Mouse (Mus musculus): ENCODE data around the gene Snrpb2. TPM values are rescaled to one million over a fixed set of nuclear protein-coding genes. Genes with fewer than 3 reads are reported as not detected.
A peak's percentile ranks its signal among the peaks of the same experiment; 100 is the strongest.

Snrpb2 gene
- total and polyA plus RNA-seq, 3 experiments = 31.0 to 201 (median 116) TPM

DNA sequence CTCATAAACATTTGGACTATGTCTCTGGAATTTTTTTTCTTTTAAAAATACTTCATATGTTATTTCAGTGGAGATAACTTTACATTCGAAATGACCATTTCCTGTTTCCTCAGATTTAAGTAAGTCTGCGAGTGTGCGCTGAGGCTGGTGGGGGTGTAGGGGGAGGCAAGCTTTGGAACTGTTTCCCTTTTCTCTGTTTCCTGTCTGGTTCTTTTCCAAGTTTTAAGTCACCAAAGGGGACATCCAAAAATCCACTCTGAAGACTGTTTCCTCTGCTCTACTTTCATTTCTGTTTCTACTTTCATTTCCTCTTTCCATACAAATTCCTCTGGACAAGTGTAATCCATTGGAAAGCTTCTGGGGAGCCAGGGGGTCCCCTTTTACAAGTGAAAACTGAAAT, 18.9 kb downstream of the Snrpb2 start:
- Histone ChIP-seq H3K4me2 (ENCODE audit: insufficient read depth, low read depth, poor library complexity, severe bottlenecking) (peak overlapping the region; percentile 94; the same call in 1 of the 2 replicates), H3K9ac (ENCODE audit: insufficient read depth, low read depth) (no peak overlapping the region), H3K27ac (ENCODE audit: insufficient read depth, low read depth) (no peak overlapping the region), H3K4me1 (ENCODE audit: control insufficient read depth in 1 of 2, insufficient read depth in 2 of 2) (no peaks in the 10 kb centered on the region), H3K4me3 (replicated peaks in 1 of 3; ENCODE audit: low read depth in 2 of 3, low read length in 2 of 3, poor library complexity in 1 of 3) (no peak overlapping the region), H3K9me3 (replicated peaks; ENCODE audit: low read length) (no peaks in the 10 kb centered on the region), H3K79me2 (replicated peaks; ENCODE audit: control insufficient read depth, extremely low read depth, insufficient read depth, poor library complexity, severe bottlenecking) (no peaks in the 10 kb centered on the region), H3K36me3 (replicated peaks in 1 of 2; ENCODE audit: control insufficient read depth in 1 of 2, insufficient read depth in 1 of 2, low read length in 1 of 2) (no peaks in the 10 kb centered on the region), H3K27me3 (replicated peaks) (peaks cover 25% of the 10 kb centered on the region)
- TF ChIP-seq ELF1 (IDR thresholded peaks at IDR 0.05; ENCODE audit: low read depth, low read length) = no peak
- TF ChIP-seq GABPA (IDR thresholded peaks at IDR 0.05; ENCODE audit: insufficient replicate concordance, low read depth, low read length) = no peak
- no peak for TF ChIP-seq CHD2 (IDR thresholded peaks at IDR 0.05; ENCODE audit: low read length)
- TF ChIP-seq RAD21 (IDR thresholded peaks at IDR 0.05; ENCODE audit: low read depth, low read length) = no peak
- no peak for TF ChIP-seq NRF1 (IDR thresholded peaks at IDR 0.05; ENCODE audit: low read depth, low read length)
- no peak for TF ChIP-seq HCFC1 (IDR thresholded peaks at IDR 0.05; ENCODE audit: low read depth, low read length)
- TF ChIP-seq SIN3A (IDR thresholded peaks at IDR 0.05; ENCODE audit: low read length) = no peak
- TF ChIP-seq MEF2A (IDR thresholded peaks at IDR 0.05; ENCODE audit: borderline replicate concordance, low read depth, low read length) = no peak
- TF ChIP-seq IRF4 (IDR thresholded peaks at IDR 0.05; ENCODE audit: low read depth, low read length) = no peak
- no peak for TF ChIP-seq MYC (IDR thresholded peaks at IDR 0.05; ENCODE audit: low read depth, low read length)
- no peak for TF ChIP-seq NELFE (IDR thresholded peaks at IDR 0.05; ENCODE audit: low read depth, low read length)
- no peak for TF ChIP-seq JUND (conservative IDR thresholded peaks at IDR 0.05; ENCODE audit: low read depth, low read length)
- no peak for TF ChIP-seq ZNF384 (IDR thresholded peaks at IDR 0.05; ENCODE audit: low read depth, low read length)
- no peak for TF ChIP-seq USF2 (conservative IDR thresholded peaks at IDR 0.05; ENCODE audit: low read depth, low read length)
- no peak for TF ChIP-seq ZKSCAN1 (IDR thresholded peaks at IDR 0.05; ENCODE audit: borderline replicate concordance, low read depth, low read length)
- no peak for TF ChIP-seq BHLHE40 (IDR thresholded peaks at IDR 0.05; ENCODE audit: low read depth, low read length)
- TF ChIP-seq RCOR1 (conservative IDR thresholded peaks at IDR 0.05; ENCODE audit: low read depth, low read length) = no peak
- no peak for TF ChIP-seq TCF12 (IDR thresholded peaks at IDR 0.05; ENCODE audit: low read depth, low read length)
- no peak for TF ChIP-seq E2F4 (IDR thresholded peaks at IDR 0.05; ENCODE audit: insufficient replicate concordance, low read depth, low read length)
- no peak for TF ChIP-seq MAFK (IDR thresholded peaks at IDR 0.05; ENCODE audit: insufficient replicate concordance, low read length)
- DNase-seq (ENCODE audit: extremely low read depth) = no peak
- dilution Hi-C loops (cut with MboI; ENCODE audit: extremely low pct_ligation_motif_present, extremely low pct_unique_long_range_greater_than_20kb, low sequenced_read_pairs) = no loop called here
- in situ Hi-C loops (cut with MboI; ENCODE audit: low pct_ligation_motif_present, low pct_unique_long_range_greater_than_20kb, low sequenced_read_pairs) = no loop called here

DNA sequence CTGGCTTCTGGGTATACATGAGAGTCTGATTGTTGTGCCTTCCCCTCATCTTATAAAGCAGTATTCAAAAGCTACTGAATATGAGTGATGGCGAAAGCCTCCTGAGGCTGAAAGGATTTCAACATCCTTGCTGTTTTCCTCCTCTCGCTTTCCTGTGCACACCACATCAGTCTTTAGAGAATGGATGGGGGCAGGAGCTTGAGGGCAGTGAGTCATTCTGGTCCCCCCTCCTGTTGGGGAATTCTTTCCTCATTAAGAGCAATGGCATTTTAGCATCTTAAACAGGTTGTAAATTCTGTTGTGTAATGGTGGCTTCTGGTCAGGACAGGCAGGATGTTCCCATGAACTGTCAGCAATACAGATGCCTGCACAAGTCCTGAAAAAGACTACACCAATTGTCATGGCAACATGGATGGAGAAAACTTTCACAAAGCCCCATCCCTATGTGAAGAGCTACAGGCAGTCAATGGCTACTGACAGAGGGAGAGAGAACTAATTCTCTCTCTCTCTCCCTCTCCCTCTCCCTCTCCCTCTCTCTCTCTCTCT, 22.1 kb downstream of the Snrpb2 start:
- dilution Hi-C loops (cut with MboI; ENCODE audit: extremely low pct_ligation_motif_present, extremely low pct_unique_long_range_greater_than_20kb, low sequenced_read_pairs) = no loop called here
- H3K4me3 ChIP-seq (replicated peaks in 1 of 3; ENCODE audit: low read depth in 2 of 3, low read length in 2 of 3, poor library complexity in 1 of 3) = no peak overlapping the region
- H3K4me1 ChIP-seq (ENCODE audit: control insufficient read depth in 1 of 2, insufficient read depth in 2 of 2) = no peaks in the 10 kb centered on the region
- peaks cover 45% of the 10 kb centered on the region for H3K27me3 ChIP-seq (replicated peaks)
- in situ Hi-C loops (cut with MboI; ENCODE audit: low pct_ligation_motif_present, low pct_unique_long_range_greater_than_20kb, low sequenced_read_pairs) = no loop called here
- H3K27ac ChIP-seq (ENCODE audit: insufficient read depth, low read depth) = no peak overlapping the region
- no peak for TF ChIP-seq POLR2A (IDR thresholded peaks at IDR 0.05; ENCODE audit: low read depth, low read length)
- no peak for TF ChIP-seq POLR2AphosphoS2 (IDR thresholded peaks at IDR 0.05; ENCODE audit: low read depth, low read length)
- TF ChIP-seq E2F4 (IDR thresholded peaks at IDR 0.05; ENCODE audit: insufficient replicate concordance, low read depth, low read length) = no peak
- TF ChIP-seq SMC3 (IDR thresholded peaks at IDR 0.05; ENCODE audit: low read depth, low read length) = no peak
- no peak for TF ChIP-seq JUND (conservative IDR thresholded peaks at IDR 0.05; ENCODE audit: low read depth, low read length)
- TF ChIP-seq KAT2A (IDR thresholded peaks at IDR 0.05; ENCODE audit: insufficient replicate concordance, low read length) = no peak
- no peak for TF ChIP-seq MAX (IDR thresholded peaks at IDR 0.05; ENCODE audit: low read length)
- H3K36me3 ChIP-seq (replicated peaks in 1 of 2; ENCODE audit: control insufficient read depth in 1 of 2, insufficient read depth in 1 of 2, low read length in 1 of 2) = no peaks in the 10 kb centered on the region
- DNase-seq (ENCODE audit: extremely low read depth) = no peak
- no peaks in the 10 kb centered on the region for H3K79me2 ChIP-seq (replicated peaks; ENCODE audit: control insufficient read depth, extremely low read depth, insufficient read depth, poor library complexity, severe bottlenecking)
- H3K9me3 ChIP-seq (replicated peaks; ENCODE audit: low read length) = no peaks in the 10 kb centered on the region
- no peak overlapping the region for H3K9ac ChIP-seq (ENCODE audit: insufficient read depth, low read depth)
- H3K4me2 ChIP-seq (ENCODE audit: insufficient read depth, low read depth, poor library complexity, severe bottlenecking) = no peak overlapping the region
